Mouse (Mus musculus): ENCODE results near the gene Pogz. TPM values are rescaled to one million over a fixed set of nuclear protein-coding genes. Genes with fewer than 3 reads are reported as not detected.

The Pogz gene
- total and polyA plus RNA-seq, 3 experiments = 19.6 to 147 (median 113) TPM

- H3K4me1 ChIP-seq (ENCODE audit: insufficient read depth, low read depth, low read length) = peaks cover 57% of the 10 kb centered on the region
- ATAC-seq (ENCODE audit: extremely low read depth, insufficient number of reproducible peaks, low FRiP score, poor library complexity, severe bottlenecking) (peak; percentile 83), DNase-seq (ENCODE audit: low spot score) (no peak)
Observed at GRCm38 (mm10) chr3:94906482-94906881, 69.1 kb downstream of the Pogz start.

GRCm38 (mm10) chr3:94911050-94911693, 73.8 kb downstream of the Pogz start:
- Histone ChIP-seq H3K9me3 (replicated peaks) (no peaks in the 10 kb centered on the region), H3K4me1 (ENCODE audit: insufficient read depth, low read depth, low read length) (peaks cover 34% of the 10 kb centered on the region), H3K27me3 (ENCODE audit: insufficient read depth, low read length) (no peaks in the 10 kb centered on the region), H3K4me3 (ENCODE audit: low read depth, low read length) (no peak overlapping the region), H3K36me3 (replicated peaks) (no peaks in the 10 kb centered on the region)
- no peak for TF ChIP-seq GATA1 (IDR thresholded peaks at IDR 0.05; ENCODE audit: borderline replicate concordance, low read length)
- no peak for TF ChIP-seq CTCF (IDR thresholded peaks at IDR 0.05; ENCODE audit: low read depth, low read length)
- no peak for TF ChIP-seq POLR2AphosphoS5 (IDR thresholded peaks at IDR 0.05; ENCODE audit: insufficient replicate concordance, low read depth, low read length)
- no peak for TF ChIP-seq GATA2 (IDR thresholded peaks at IDR 0.05; ENCODE audit: borderline replicate concordance, low read depth, low read length)
- TF ChIP-seq TAL1 (conservative IDR thresholded peaks at IDR 0.05; ENCODE audit: low read depth, low read length) = no peak
- ATAC-seq (ENCODE audit: extremely low read depth, insufficient number of reproducible peaks, low FRiP score, poor library complexity, severe bottlenecking) (no peak), DNase-seq (ENCODE audit: low spot score) (no peak)

More at GRCm38 (mm10) chr3:94906482-94906881, 69.1 kb downstream of the Pogz start:
- Histone ChIP-seq H3K36me3 (replicated peaks) (no peaks in the 10 kb centered on the region), H3K27me3 (ENCODE audit: insufficient read depth, low read length) (no peaks in the 10 kb centered on the region), H3K9me3 (replicated peaks) (no peaks in the 10 kb centered on the region), H3K4me3 (ENCODE audit: low read depth, low read length) (no peak overlapping the region)
- peak; percentile 88 for TF ChIP-seq TAL1 (conservative IDR thresholded peaks at IDR 0.05; ENCODE audit: low read depth, low read length)
- TF ChIP-seq GATA1 (IDR thresholded peaks at IDR 0.05; ENCODE audit: borderline replicate concordance, low read length) = no peak

- Histone ChIP-seq H3K4me3 (ENCODE audit: low read depth, low read length) (no peak overlapping the region), H3K4me1 (ENCODE audit: insufficient read depth, low read depth, low read length) (peaks cover 39% of the 10 kb centered on the region), H3K9me3 (replicated peaks) (no peaks in the 10 kb centered on the region), H3K36me3 (replicated peaks) (no peaks in the 10 kb centered on the region), H3K27me3 (ENCODE audit: insufficient read depth, low read length) (no peaks in the 10 kb centered on the region)
- TF ChIP-seq TAL1 (conservative IDR thresholded peaks at IDR 0.05; ENCODE audit: low read depth, low read length) (no peak), GATA1 (IDR thresholded peaks at IDR 0.05; ENCODE audit: borderline replicate concordance, low read length) (no peak), POLR2AphosphoS5 (IDR thresholded peaks at IDR 0.05; ENCODE audit: insufficient replicate concordance, low read depth, low read length) (no peak), CTCF (IDR thresholded peaks at IDR 0.05; ENCODE audit: low read depth, low read length) (no peak), GATA2 (IDR thresholded peaks at IDR 0.05; ENCODE audit: borderline replicate concordance, low read depth, low read length) (no peak)
- ATAC-seq (ENCODE audit: extremely low read depth, insufficient number of reproducible peaks, low FRiP score, poor library complexity, severe bottlenecking) = no peak
- DNase-seq (ENCODE audit: low spot score) = no peak
Observed at GRCm38 (mm10) chr3:94913801-94914200, 76.4 kb downstream of the Pogz start.

GRCm38 (mm10) chr3:94915903-94916741, 78.8 kb downstream of the Pogz start:
- Histone ChIP-seq H3K4me1 (ENCODE audit: insufficient read depth, low read depth, low read length) (peaks cover 56% of the 10 kb centered on the region), H3K4me3 (ENCODE audit: low read depth, low read length) (peak overlapping the region; percentile 3; the same call in 1 of the 2 replicates), H3K36me3 (replicated peaks) (no peaks in the 10 kb centered on the region), H3K9me3 (replicated peaks) (no peaks in the 10 kb centered on the region), H3K27me3 (ENCODE audit: insufficient read depth, low read length) (no peaks in the 10 kb centered on the region)
- no peak for DNase-seq (ENCODE audit: low spot score)
- no peak for ATAC-seq (ENCODE audit: extremely low read depth, insufficient number of reproducible peaks, low FRiP score, poor library complexity, severe bottlenecking)
- no peak for TF ChIP-seq GATA1 (IDR thresholded peaks at IDR 0.05; ENCODE audit: borderline replicate concordance, low read length)
- peak; percentile 32; the same call in 1 of the 2 replicates for TF ChIP-seq TAL1 (conservative IDR thresholded peaks at IDR 0.05; ENCODE audit: low read depth, low read length)

GRCm38 (mm10) chr3:94917816-94918361, 80.5 kb downstream of the Pogz start:
- peak; percentile 38 for DNase-seq (ENCODE audit: low spot score)
- TF ChIP-seq GATA1 (IDR thresholded peaks at IDR 0.05; ENCODE audit: borderline replicate concordance, low read length) (no peak), GATA2 (IDR thresholded peaks at IDR 0.05; ENCODE audit: borderline replicate concordance, low read depth, low read length) (no peak), TAL1 (conservative IDR thresholded peaks at IDR 0.05; ENCODE audit: low read depth, low read length) (no peak), POLR2AphosphoS5 (IDR thresholded peaks at IDR 0.05; ENCODE audit: insufficient replicate concordance, low read depth, low read length) (no peak)
- H3K36me3 ChIP-seq (replicated peaks) = no peaks in the 10 kb centered on the region
- peaks cover 63% of the 10 kb centered on the region for H3K4me1 ChIP-seq (ENCODE audit: insufficient read depth, low read depth, low read length)
- ATAC-seq (ENCODE audit: extremely low read depth, insufficient number of reproducible peaks, low FRiP score, poor library complexity, severe bottlenecking) = peak; percentile 73
- no peaks in the 10 kb centered on the region for H3K27me3 ChIP-seq (ENCODE audit: insufficient read depth, low read length)
- no peaks in the 10 kb centered on the region for H3K9me3 ChIP-seq (replicated peaks)
- peak overlapping the region; percentile 57; the same call in 1 of the 2 replicates for H3K4me3 ChIP-seq (ENCODE audit: low read depth, low read length)

- H3K36me3 ChIP-seq (replicated peaks) = no peaks in the 10 kb centered on the region
- no peaks in the 10 kb centered on the region for H3K9me3 ChIP-seq (replicated peaks)
- TF ChIP-seq CTCF (IDR thresholded peaks at IDR 0.05; ENCODE audit: low read depth, low read length) (no peak), POLR2AphosphoS5 (IDR thresholded peaks at IDR 0.05; ENCODE audit: insufficient replicate concordance, low read depth, low read length) (no peak), TAL1 (conservative IDR thresholded peaks at IDR 0.05; ENCODE audit: low read depth, low read length) (no peak), GATA2 (IDR thresholded peaks at IDR 0.05; ENCODE audit: borderline replicate concordance, low read depth, low read length) (no peak), GATA1 (IDR thresholded peaks at IDR 0.05; ENCODE audit: borderline replicate concordance, low read length) (no peak)
- no peak overlapping the region for H3K4me3 ChIP-seq (ENCODE audit: low read depth, low read length)
- H3K27me3 ChIP-seq (ENCODE audit: insufficient read depth, low read length) = no peaks in the 10 kb centered on the region
- ATAC-seq (ENCODE audit: extremely low read depth, insufficient number of reproducible peaks, low FRiP score, poor library complexity, severe bottlenecking) (no peak), DNase-seq (ENCODE audit: low spot score) (no peak)
- H3K4me1 ChIP-seq (ENCODE audit: insufficient read depth, low read depth, low read length) = peaks cover 72% of the 10 kb centered on the region
Observed at GRCm38 (mm10) chr3:94918845-94919244, 81.5 kb downstream of the Pogz start.
